ENCODE assay signal across 9 mouse cellular contexts in genomic region chr17:66479813-66480490, GRCm38 (mm10). TPM values are rescaled to one million over a fixed set of nuclear protein-coding genes. Genes with fewer than 3 reads are reported as not detected.
DNase-seq lines count a peak whose midpoint lies in the region; ATAC-seq and TF ChIP-seq lines count a peak whose summit lies in the region.
"Had no signal": no experiment of that assay in that cellular context is flagged by ENCODE, and none has a peak within 500 bp of the region (broad histone marks: within the 10 kb centered on the region; RNA-seq: fewer than 3 reads in every experiment).

No protein-coding gene starts in this region.

- no peak overlapping the region for H3K9ac ChIP-seq in kidney, postnatal 0 days (ENCODE audit: low read depth, low read length)
- 0 out of 2 replicates have a peak overlapping the region, but pooled peaks have one; percentile 15 for H3K9ac ChIP-seq in forebrain, postnatal 0 days
- no peak overlapping the region for H3K9ac ChIP-seq in limb, embryonic 13.5 days

- peak overlapping the region; percentile 16; the same call in 1 of the 2 replicates for H3K4me3 ChIP-seq in kidney, postnatal 0 days (replicated peaks; ENCODE audit: low read depth, low read length)
- no peak overlapping the region for H3K4me3 ChIP-seq in forebrain, postnatal 0 days (ENCODE audit: low read depth, low read length)
- peak overlapping the region; percentile 10; the same call in 1 of the 2 replicates for H3K4me3 ChIP-seq in limb, embryonic 13.5 days

- H3K27ac ChIP-seq in kidney, postnatal 0 days = no peak overlapping the region
- peak overlapping the region; percentile 24 for H3K27ac ChIP-seq in forebrain, postnatal 0 days (ENCODE audit: low read depth, low read length)
- H3K27ac ChIP-seq in limb, embryonic 13.5 days = no peak overlapping the region

- no peaks in the 10 kb centered on the region for H3K36me3 ChIP-seq in kidney, postnatal 0 days (ENCODE audit: insufficient read depth, low read length)
- no peaks in the 10 kb centered on the region for H3K36me3 ChIP-seq in forebrain, postnatal 0 days (ENCODE audit: insufficient read depth)
- H3K36me3 ChIP-seq in limb, embryonic 13.5 days = no peaks in the 10 kb centered on the region
- H3K36me3 ChIP-seq: G1E had no signal

- H3K4me2 ChIP-seq in kidney, postnatal 0 days (ENCODE audit: low read length) = peak overlapping the region; percentile 39
- peak overlapping the region; percentile 43 for H3K4me2 ChIP-seq in forebrain, postnatal 0 days (ENCODE audit: low read depth)
- H3K4me2 ChIP-seq in limb, embryonic 13.5 days (replicated peaks) = peak overlapping the region; percentile 51

- H3K4me1 ChIP-seq in kidney, postnatal 0 days (replicated peaks; ENCODE audit: insufficient read depth, low read length) = no peaks in the 10 kb centered on the region
- peaks cover 8% of the 10 kb centered on the region; the same call in 1 of the 2 replicates for H3K4me1 ChIP-seq in forebrain, postnatal 0 days (ENCODE audit: insufficient read depth)
- peaks cover 11% of the 10 kb centered on the region for H3K4me1 ChIP-seq in limb, embryonic 13.5 days

- no peak for TF ChIP-seq CTCF in kidney, postnatal 0 days (IDR thresholded peaks at IDR 0.05; ENCODE audit: low read depth)
- no peak for TF ChIP-seq CTCF in forebrain, postnatal 0 days (IDR thresholded peaks at IDR 0.05; ENCODE audit: low read depth)

- H3K9me3 ChIP-seq in kidney, postnatal 0 days (replicated peaks; ENCODE audit: low read length) = no peaks in the 10 kb centered on the region
- no peaks in the 10 kb centered on the region for H3K9me3 ChIP-seq in forebrain, postnatal 0 days (ENCODE audit: low read length)
- peaks cover 2% of the 10 kb centered on the region; the same call in 1 of the 2 replicates for H3K9me3 ChIP-seq in limb, embryonic 13.5 days

- 0 out of 2 replicates have a peak, but pooled peaks have one; percentile 2 for ATAC-seq in kidney, postnatal 0 days (replicated peaks; ENCODE audit: low FRiP score, low read depth)
- peak; percentile 80 for ATAC-seq in forebrain, postnatal 0 days
- no peak for ATAC-seq in limb, embryonic 13.5 days (ENCODE audit: low FRiP score, low read depth)

- DNase-seq in kidney, postnatal 0 days (ENCODE audit: low spot score) = peak; percentile 62
- DNase-seq in kidney, postnatal 10 days = no peak
- DNase-seq in forebrain, postnatal 0 days = peak; percentile 57
- DNase-seq in ovary, postnatal 36 days (ENCODE audit: low spot score) = peak; percentile 70
- DNase-seq in gastrocnemius, postnatal 10 days = no peak
- no peak for DNase-seq in thymus, adult 18-20 months
- no peak for DNase-seq in spleen, postnatal 4 days (ENCODE audit: low spot score in 2 of 2)

- 16% methylated on average over 21 of the region's 21 CpGs for WGBS in kidney, postnatal 0 days
- 7% methylated on average over 21 of the region's 21 CpGs for WGBS in forebrain, postnatal 0 days
- 14% methylated on average over 21 of the region's 21 CpGs for WGBS in limb, embryonic 13.5 days

- H3K27me3 ChIP-seq in kidney, postnatal 0 days (ENCODE audit: insufficient read depth, low read length) = 0 out of 2 replicates have a peak, but pooled peaks cover 6% of the 10 kb centered on the region
- no peaks in the 10 kb centered on the region for H3K27me3 ChIP-seq in forebrain, postnatal 0 days (ENCODE audit: insufficient read depth, low read length)
- H3K27me3 ChIP-seq in limb, embryonic 13.5 days = peaks cover 33% of the 10 kb centered on the region

RNA-seq across cellular contexts. Expression of gene Mtcl1, which starts 30.4 kb away (rescaled TPM):
- polyA plus RNA-seq in kidney, postnatal 0 days (2015; fragmentation: Nextera tagmentation; extraction: Ambion mirVana) = 3.5 and 3.6 TPM in 2 replicates
- total RNA-seq in forebrain, postnatal 0 days (2014; rRNA removed) = 21.4 and 25.7 TPM in 2 replicates
- 6.7 and 8.5 TPM in 2 replicates for polyA plus RNA-seq in forebrain, postnatal 0 days (2015; fragmentation: Nextera tagmentation; extraction: Ambion mirVana)
- polyA plus RNA-seq in limb, embryonic 13.5 days (2015; fragmentation: Nextera tagmentation; extraction: Ambion mirVana) = 4.5 and 5.6 TPM in 2 replicates
- 10 to 100 TPM in 1 of 2 experiments, 1 to 10 TPM in 1; 9.3 to 13.1 TPM for total RNA-seq in gastrocnemius, postnatal 10 days (2021)
- polyA plus RNA-seq: G1E had no signal

RNA-seq across cellular contexts. Expression of gene Rab12, which starts 39.6 kb away (rescaled TPM):
- 46.3 and 51.0 TPM in 2 replicates for polyA plus RNA-seq in kidney, postnatal 0 days (2015; fragmentation: Nextera tagmentation; extraction: Ambion mirVana)
- 132 and 148 TPM in 2 replicates for total RNA-seq in forebrain, postnatal 0 days (2014; rRNA removed)
- polyA plus RNA-seq in forebrain, postnatal 0 days (2015; fragmentation: Nextera tagmentation; extraction: Ambion mirVana) = 86.4 and 94.5 TPM in 2 replicates
- 49.0 and 49.6 TPM in 2 replicates for polyA plus RNA-seq in limb, embryonic 13.5 days (2015; fragmentation: Nextera tagmentation; extraction: Ambion mirVana)
- 100 to 1,000 TPM in 1 of 2 experiments, 10 to 100 TPM in 1; 98.4 to 111 TPM for total RNA-seq in gastrocnemius, postnatal 10 days (2021)

Comparison
In these comparisons a context has a peak if more than half of its experiments do, and no peak if none do; other contexts are left out.
1. DNase-seq: peak in kidney, postnatal 0 days (single experiment), forebrain, postnatal 0 days (single experiment) and ovary, postnatal 36 days (single experiment); none in kidney, postnatal 10 days (single experiment), gastrocnemius, postnatal 10 days (single experiment), thymus, adult 18-20 months (0 of 2) and spleen, postnatal 4 days (0 of 2).
2. Peak in every context shown above with its lines, with median percentiles within 50 percentile points of each other: H3K4me2 ChIP-seq.